Mouse (Mus musculus) T-cell, adult 2 months (primary cell): ENCODE measurements around the gene Capn15.

Experiments
- DNase-seq: peaks from one replicate; pipeline ENCODE4 v3.0.0; 2022; ENCODE audit warnings: low spot score

Capn15 gene

DNA sequence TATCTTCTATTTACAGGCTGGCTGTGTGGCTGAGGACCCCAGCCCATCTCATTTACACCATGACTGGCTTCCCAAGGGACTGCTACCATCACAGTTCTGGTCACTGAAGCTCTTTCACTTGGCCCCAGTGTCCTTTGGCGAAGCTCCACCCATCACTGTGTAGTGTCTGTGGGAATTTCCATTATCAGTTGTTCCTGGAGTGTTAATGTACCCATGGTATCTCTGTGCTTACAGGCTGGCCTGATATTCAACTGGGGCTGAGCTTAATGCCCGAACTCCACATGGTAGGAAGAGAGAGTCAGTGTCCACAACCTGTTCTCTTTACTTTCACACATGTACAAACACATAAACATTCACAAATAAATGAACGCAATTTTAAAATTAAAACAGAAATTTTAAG lies 7.9 kb upstream of the Capn15 start:
- no peak for DNase-seq

DNA sequence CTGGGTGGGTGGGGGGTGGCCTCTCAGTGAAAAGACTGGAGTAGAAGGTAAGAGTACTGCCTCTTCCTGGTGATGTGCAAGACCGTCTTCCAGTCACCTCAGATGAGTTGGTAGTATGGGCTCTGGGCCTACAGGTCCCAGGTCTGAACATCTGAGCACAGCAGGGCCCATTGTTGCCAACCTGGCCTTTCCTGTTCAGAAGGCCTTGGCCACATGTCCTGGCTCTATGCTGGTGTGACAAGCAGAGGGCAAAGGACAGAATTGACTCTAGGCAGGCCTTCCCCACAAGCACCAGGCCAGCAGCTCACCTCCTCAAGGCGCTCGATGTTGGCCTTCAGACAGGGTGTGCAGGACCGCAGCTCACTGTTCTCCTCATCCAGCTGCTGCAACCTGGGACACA lies 6.7 kb upstream of the Capn15 start:
- no peak for DNase-seq

DNA sequence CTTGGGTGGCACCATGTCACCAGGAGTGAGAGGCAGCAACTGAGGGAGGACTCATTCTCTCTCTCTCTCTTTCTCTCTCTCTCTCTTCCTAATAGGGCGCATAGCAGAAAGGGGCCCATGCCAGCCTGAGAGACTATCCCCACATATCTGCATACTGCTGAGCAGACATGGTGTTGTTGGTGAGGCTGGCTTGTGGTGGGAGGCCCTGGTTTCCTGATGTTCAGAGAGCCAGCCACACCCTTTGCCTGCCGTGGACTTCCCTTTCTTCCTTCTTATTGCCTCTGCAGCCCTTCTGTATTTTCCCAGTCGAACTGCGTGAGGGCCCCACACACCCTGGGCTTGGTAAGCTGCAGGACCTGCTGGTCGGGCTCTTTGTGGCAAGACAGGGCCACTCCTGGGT lies 4.7 kb upstream of the Capn15 start:
- no peak for DNase-seq

DNA sequence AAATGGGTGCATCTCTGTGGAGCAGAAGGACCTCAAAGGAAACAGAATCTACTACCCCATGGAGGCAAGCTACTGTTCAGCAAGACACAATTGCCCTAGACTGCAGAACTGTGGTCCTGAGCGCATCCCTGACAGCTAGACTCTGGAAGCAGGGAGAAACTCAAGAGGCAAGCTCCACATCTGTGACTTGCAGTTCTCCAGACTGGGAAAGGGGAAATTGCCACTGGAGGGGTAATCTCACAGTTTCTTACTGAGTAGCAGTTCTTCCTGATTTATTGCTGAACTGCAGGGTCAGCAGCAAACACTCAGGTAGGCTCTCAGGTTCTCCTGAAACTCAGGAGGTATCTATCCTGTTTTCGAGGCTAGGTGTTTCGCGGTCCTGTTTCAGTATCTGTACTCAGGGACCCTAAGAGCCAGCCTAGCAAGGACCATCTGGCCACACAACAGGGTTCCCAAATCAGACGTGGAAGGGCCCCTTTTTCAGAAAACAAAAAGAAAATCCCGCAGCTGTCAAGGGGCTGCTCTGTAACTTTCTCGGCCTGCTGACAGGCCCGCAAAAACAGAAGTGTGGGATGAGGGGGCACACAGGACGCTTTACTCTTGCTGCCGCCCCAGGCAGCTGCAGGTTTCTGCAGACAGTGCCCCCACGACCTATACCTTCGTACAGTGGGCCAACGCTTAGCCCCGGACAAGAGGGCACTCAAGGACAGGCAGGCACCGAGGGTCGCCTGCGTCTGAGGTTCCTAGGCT lies 865 bp downstream of the Capn15 start:
- peak; percentile 6 for DNase-seq

GRCm38 (mm10) chr17:25984066-25984465 lies 1.5 kb downstream of the Capn15 start:
- no peak for DNase-seq

GRCm38 (mm10) chr17:25982913-25983312 lies 2.7 kb downstream of the Capn15 start:
- no peak for DNase-seq

DNA sequence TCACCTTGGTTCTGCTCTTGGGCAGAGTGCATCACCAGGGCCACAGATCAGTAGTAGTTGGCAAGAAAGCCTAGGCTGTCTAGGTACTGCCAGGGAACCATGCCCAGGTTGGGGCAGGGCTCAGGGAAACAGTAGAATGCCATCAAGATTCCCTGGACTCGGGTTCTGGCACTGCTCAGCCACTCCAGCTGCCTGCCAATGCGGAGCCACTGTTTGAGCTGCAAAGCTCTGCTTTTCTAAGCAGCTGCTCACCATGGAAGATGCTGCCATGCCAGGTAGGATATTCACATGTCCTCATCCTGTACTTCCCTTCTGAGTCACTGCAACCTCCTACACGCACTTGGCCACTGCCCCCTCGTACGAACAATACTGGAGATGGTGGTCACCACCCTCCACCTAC lies 4.7 kb downstream of the Capn15 start:
- DNase-seq = no peak

DNA sequence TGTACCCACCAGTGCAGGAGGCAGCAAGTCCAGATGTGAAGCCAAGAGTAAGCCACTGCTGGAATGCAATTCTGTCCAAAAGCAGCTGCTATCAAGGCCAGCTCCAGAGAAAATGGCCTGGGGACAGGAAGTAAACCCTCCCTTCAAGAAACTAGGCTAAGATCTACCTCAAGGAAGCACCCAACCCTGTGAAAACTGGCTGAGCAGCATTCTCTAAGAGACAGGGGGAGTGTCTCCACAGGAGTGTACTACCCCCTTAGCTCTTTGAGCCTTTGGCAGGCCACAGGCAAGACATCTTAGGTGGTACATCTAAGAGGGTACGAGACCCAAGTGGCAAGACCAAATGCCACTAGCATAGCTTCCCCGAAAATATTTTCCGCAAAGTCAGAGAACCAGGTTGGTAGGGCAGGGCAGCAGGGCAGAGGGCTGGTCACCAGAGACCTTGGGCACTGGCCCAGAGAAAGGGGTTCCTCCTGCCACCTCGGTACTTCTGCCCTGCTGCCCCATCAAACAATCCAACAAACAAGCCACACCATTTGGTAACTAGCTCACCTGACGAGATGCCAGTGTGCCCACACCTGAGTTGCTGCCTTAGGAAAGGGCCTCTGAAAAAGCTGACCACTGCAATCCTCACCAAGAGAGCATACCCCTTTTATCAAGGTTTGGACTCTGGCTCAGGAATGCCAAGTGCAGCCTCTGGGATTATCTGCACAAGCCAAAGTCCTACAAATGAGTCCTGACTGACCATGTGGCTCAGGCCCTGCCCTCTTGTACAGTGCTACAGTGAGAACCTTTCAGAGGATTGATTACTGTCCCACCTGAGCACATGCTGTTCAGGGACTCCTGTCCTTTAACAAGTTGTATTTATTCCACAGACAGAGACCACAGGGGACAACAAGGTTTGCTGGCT lies 5.5 kb downstream of the Capn15 start:
- DNase-seq = no peak

DNA sequence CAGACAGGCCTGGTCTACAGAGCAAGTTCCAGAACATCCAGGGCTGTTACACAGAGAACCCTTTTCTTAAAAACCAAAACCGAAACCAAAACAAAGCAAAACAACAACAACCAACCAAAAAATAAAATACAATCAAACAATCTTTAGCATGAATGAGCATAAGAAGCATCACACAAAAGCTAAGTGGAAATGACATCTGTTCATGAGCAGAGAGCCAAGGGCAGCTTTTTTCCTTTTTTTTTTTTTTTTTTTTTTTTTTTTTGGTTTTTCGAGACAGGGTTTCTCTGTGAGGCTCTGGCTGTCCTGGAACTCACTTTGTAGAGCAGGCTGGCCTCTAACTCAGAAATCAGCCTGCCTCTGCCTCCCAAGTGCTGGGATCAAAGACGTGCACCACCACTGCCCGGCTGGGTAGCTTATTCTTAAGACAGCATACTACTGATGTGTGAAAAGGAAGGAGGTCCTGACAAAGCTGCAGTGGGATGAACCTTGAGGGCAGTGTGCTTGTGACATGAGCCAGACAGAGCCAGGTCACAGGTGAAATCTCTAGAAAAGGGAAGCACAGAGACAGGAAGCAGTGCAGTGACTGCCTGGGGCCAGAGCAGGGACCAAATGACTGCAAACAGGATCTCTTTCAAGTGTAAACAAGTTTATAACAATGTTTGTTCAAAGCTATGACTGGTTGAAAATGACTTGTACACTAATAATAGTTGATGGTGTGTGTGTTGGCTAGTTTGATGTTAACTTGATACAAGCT lies 14.5 kb downstream of the Capn15 start:
- no peak for DNase-seq

DNA sequence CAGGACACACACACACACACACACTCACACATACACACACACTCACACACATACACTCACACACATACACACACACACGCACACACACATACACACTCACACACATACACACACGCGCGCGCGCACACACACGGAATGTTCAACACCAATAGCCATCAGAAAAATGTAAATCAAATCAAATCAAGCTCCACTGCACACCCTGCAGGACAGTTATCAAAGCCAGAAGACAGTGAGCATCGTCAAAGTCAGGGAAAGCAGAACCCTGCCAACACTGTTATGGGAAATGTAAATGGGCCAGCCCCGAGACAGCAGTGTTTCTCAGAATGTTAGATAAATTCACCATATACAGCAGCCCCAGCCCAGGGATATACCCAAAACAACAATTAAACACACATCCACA lies 15.1 kb downstream of the Capn15 start:
- no peak for DNase-seq

GRCm38 (mm10) chr17:25968176-25968575 lies 17.4 kb downstream of the Capn15 start:
- DNase-seq = no peak

DNA sequence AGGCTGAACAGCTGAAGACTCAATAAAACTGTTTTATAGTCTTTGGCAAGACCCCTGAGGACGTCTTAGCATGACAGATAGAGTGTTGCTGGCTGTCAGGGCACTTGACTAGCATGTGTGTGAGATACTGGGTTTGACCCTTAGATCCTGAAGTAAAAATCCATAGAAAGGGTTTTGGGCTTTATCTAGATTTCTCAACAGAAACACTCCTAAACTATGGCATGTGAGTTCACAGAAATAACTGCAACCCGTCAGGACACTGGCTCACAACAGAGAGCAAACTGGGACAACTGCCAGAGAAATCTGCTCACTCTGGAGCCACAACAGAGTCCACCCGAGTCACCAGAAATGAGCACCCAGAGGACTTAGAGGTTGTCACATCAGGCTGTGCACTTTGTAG lies 17.9 kb downstream of the Capn15 start:
- no peak for DNase-seq

GRCm38 (mm10) chr17:25964271-25964670 lies 21.3 kb downstream of the Capn15 start:
- no peak for DNase-seq

DNA sequence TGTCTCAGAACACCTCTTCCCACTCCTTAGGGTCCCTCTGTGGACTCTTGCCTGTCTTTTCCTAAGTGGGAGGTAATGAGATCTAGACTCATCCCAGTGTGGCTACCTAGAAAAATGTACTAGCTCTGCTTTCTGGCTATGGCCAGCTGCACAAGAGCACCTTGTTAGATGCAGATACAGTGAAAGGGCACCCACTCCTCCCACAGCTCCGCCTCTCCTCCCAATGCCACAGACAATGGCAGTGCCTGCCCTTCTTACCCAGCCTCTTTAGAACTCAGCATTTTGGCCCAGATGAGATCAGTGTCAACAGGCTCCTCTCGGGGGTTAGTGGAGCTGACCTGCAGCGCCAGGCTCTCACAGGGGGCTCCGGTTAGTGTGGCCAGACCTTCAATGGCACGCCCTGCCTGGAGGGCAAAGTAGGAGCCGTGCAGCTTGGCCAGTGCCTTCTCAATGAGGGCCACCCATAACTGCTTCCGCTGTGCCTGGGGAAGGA lies 23.1 kb downstream of the Capn15 start:
- DNase-seq = no peak

DNA sequence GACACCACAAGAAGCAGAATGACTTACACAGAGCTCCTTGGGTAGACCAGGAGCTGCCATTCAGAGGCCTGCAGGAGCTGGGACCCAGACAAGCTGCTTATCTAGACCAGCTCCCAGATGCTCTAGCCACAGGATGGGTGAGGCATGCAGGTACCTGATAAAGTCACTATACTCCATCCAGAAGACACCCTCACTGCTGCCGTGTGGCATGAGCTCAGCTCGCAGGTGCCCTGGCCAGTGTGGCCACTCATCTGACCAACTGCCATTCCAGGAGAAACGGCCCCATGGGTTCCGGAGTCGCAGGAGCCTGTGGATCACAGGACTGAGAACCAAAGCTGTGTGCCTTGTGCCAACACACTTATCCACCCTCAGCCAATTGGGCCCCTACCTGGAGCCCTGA lies 24.0 kb downstream of the Capn15 start:
- no peak for DNase-seq

DNA sequence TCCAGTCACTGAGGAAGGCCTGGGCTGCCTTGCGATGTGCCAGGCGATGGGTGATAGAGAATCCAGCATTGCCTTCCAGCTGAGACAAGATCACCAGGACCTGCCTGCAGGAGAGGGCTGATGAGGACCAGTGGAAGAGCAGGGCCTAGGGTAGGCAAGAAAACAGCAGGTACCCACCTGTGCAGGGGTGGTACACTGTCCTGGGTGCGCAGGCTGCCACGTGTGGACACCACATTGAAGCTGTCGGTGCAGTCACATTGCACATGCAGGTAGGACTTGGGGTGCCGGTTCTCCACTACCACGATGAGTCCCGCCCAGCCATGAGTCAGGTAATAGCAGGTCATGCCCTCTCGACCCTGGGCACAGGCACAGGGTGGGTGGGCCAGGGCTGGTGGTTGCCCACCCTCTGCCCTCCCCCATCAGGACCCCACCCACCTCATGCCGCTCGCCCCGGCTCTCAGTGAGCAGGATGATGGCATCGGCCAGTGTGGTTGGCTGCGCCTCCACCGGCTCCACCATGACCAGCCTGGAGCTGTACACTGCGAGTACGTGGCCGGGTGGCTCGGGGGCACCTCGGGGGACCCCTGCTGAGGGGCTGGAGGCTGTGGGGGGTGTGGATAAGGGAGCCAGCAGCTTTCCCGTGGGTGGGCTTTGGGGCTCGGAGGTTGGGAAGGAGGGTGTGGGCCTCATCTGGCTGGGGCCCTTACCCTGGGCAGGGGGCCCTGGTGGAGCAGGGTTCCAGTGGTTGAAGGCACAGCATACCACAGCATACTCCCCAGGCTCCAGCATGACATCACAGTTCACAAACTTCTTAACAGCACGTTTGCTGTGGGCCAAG lies 25.7 kb downstream of the Capn15 start:
- DNase-seq = no peak

DNA sequence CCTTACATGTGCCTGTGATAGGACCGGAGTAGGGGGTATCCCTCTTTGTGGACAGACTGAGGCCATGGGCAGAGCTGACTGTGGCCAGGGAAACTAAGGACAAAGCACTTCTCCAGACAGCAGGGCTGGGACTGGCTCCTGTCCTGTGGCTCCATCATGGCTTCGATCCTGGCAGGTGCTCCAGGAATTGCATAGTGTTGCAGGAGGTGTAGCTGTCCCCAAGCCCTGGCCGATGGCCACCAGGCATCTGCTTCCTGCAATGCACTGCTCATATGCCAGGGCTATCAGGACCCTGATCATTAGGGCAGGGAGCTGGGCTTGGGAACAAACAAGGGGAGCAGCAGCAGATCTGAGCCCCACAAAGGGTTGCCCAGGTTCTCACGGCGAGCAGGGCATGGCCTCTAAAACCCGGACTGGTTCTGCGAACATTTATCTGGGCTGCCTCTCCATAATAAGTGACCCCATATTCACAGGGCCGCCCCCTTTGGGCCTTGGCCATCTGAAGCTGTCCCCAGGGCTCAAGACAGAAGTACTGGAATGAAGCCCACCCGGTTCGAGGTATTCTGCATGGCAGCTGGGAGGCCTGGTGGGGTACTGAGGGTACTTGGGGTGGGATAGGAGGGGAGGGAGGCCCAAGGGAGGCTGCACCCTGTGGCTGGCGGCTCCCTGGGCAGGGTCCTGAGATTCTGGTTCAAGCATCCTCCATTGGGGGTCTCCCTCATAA lies 26.7 kb downstream of the Capn15 start:
- DNase-seq = no peak

GRCm38 (mm10) chr17:25957586-25958051 lies 28.0 kb downstream of the Capn15 start:
- no peak for DNase-seq

DNA sequence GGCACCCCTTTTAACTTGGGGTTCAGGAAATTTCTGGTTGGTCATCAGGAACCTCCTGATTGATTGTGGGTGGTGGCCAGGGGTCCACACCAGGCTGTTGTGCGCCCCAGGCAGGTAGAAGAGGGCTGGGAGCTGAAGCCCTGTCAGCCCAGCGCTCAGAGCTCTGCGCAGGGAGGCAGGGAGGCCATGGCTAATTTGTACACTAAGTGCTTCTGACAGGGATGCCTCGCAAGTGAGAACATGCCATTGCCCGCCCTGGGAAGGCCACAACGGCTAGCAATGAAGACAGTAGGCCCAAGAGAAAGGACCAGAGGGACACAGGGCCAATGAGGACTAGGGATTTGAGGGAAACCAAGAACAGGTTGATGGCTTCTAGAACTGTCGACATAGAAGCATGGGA lies 29.0 kb downstream of the Capn15 start:
- no peak for DNase-seq

- DNase-seq = no peak
Observed at GRCm38 (mm10) chr17:25956201-25956600, 29.4 kb downstream of the Capn15 start.

DNA sequence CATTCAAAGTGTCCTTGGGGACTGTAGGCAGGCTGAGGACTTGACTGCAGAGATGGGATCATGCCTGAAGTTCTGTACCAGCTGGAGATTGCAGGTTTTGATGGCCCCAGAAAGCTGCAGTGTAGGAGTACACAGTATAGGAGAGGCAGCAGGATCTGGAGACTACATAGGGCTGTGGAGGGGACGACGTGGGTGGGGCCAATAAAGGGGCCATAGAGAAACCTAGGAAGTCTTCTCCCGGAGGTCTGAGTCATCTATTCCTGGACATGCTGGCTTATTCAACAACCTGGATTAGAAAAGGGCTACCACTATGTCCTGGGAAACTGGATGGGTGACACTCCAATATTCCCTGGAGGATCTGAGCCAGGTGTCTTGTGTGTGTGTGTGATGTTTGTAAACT lies 29.9 kb downstream of the Capn15 start:
- DNase-seq = no peak
